Mouse (Mus musculus): ENCODE measurements at regions not wholly inside any gene's neighbourhood (a gene's known extent, or its start where the extent isn't known, plus 50 kb on each side); places are given as distances from the start of the nearest gene placed in this dataset.

GRCm38 (mm10) chr8:12041662-12042061, 201.4 kb downstream of the Tex29 start:
- no peak for TF ChIP-seq CTCF (IDR thresholded peaks at IDR 0.05; ENCODE audit: insufficient read depth, low read depth, low read length)
- TF ChIP-seq POLR2A (IDR thresholded peaks at IDR 0.05; ENCODE audit: insufficient read depth, low read depth, low read length): no peak
